Mouse (Mus musculus): ENCODE measurements around the gene Nubpl.
"Not testable (repeated sequence)": the region's sequence is repeated elsewhere in the genome, so short reads cannot be mapped to it uniquely, and the experiment has no call there.

Gene Nubpl

GRCm38 (mm10) chr12:52097650-52098070 is at the start of gene Nubpl:
Gene Nubpl, plus strand, starts transcription at chr12:52097737.
- peak; percentile 79 for DNase-seq (ENCODE audit: extremely low spot score, low read depth, low spot score)

- no peak for DNase-seq (ENCODE audit: extremely low spot score, low read depth, low spot score)
Measured at GRCm38 (mm10) chr12:52049324-52049723, 48.2 kb upstream of the Nubpl start.

- DNase-seq (ENCODE audit: extremely low spot score, low read depth, low spot score), result not testable (repeated sequence)
Measured at GRCm38 (mm10) chr12:52079296-52079695, 18.2 kb upstream of the Nubpl start.

DNA sequence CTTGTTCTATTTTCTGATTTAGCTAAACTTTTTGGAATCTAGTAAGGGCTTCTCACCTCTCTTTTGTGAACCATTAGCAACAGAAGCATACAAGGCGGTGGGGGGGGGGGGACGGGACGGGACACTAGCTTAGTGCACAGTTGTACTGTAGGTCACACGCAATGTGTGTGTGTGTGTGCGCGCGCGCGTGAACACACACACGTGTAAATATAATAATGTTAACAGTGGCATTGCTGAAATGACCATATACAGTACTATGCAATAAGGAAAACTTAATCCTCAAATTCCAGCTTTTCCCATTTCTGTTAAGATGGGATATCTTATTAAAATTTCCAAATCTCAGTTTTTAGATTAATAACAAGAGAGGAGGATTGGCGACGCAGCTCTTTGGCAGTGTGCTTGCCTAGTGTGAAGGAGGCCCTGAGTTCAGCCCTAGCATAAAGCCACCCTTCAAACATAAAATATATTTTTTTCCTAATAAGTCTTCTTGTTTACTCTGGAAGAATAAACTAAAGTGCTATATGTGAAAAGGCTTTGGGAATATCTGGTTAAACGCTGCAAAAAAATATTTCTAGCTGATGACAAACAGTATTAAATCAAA is 388 bp upstream of the Nubpl start:
- no peak for DNase-seq (ENCODE audit: extremely low spot score, low read depth, low spot score)

DNA sequence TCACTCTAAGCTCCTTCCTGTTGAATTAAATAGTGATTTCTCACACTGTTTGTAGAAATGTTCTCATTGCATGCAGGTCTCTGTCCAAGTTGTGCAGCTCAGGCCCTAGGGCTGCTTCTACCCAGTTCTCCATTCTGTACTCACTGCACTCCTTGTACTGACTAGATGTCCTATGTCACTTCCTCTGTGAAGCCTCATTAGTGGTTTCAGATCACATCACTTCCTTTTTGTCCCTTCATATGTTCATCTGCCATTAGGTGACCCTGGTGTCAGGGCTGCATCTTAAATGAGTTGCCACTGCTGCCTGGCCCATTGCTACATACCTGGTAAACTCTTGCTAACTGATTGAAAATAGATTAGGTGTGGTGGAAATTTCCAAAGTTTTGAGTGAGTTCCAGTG is 22.7 kb downstream of the Nubpl start:
- DNase-seq (ENCODE audit: extremely low spot score, low read depth, low spot score), result no peak

- DNase-seq (ENCODE audit: extremely low spot score, low read depth, low spot score), result no peak
Measured at GRCm38 (mm10) chr12:52126407-52126806, 28.9 kb downstream of the Nubpl start.

- no peak for DNase-seq (ENCODE audit: extremely low spot score, low read depth, low spot score)
Measured at GRCm38 (mm10) chr12:52129072-52129471, 31.5 kb downstream of the Nubpl start.

DNA sequence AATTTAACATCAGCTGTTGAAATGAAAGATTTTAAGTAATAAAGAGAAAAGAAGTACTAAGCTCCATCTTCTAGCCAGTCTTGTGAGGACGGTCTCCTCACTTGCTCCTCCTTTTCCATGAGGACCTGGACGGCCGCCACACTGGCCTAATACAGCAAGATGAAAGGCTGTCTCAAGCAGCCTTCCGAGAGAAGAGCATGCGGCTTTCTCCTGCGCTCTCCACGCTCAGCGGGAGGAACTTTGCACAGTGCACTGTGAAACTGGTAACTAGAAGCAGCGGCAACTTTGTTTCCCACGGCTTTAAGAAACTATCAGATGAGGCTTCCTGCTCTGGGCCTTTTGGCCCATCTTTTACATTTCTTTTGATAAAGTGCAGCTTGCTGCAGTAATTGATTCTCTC is 34.7 kb downstream of the Nubpl start:
- no peak for DNase-seq (ENCODE audit: extremely low spot score, low read depth, low spot score)

GRCm38 (mm10) chr12:52138296-52138695 is 40.8 kb downstream of the Nubpl start:
- DNase-seq (ENCODE audit: extremely low spot score, low read depth, low spot score), result no peak

GRCm38 (mm10) chr12:52146639-52147038 is 49.1 kb downstream of the Nubpl start:
- no peak for DNase-seq (ENCODE audit: extremely low spot score, low read depth, low spot score)

GRCm38 (mm10) chr12:52149448-52149847 is 51.9 kb downstream of the Nubpl start:
- no peak for DNase-seq (ENCODE audit: extremely low spot score, low read depth, low spot score)

DNA sequence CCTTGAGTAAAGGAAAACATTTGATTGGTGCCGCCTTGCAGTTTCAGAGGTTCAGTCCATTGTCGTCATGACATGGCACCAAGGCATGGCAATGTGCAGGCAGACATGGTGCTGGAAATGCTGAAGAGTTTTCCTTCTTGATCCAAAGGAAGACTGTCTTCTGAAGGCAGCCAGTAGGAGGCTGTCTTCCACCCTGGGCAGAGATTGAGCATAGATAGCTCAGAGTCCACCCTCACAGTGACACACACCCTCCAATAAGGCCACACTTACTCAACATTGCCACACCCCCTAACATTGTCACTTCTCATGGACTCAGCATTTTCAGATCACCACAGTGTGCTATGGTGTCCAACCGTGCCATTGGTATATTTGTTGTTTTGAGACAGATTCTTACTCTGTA is 54.5 kb downstream of the Nubpl start:
- DNase-seq (ENCODE audit: extremely low spot score, low read depth, low spot score), result no peak

DNA sequence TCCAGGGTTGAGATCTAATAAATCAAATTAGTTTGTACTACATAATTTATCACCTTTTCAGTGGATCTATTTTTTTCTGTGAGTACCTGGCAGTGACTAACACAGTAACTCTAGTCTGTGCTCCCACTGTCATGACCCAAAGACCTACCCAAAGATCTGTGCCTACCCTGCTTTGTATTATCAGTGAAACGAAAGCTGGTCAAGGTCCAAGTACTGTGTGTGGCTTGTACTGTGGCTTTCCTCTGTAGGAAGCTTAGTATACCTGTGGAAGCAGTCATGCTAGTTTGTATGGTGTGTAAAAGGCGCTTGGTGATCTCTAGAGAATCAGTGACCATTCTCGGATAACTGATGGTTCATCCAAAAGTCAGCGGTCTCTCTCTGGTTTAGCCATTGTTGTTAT is 57.4 kb downstream of the Nubpl start:
- no peak for DNase-seq (ENCODE audit: extremely low spot score, low read depth, low spot score)

- no peak for DNase-seq (ENCODE audit: extremely low spot score, low read depth, low spot score)
Measured at GRCm38 (mm10) chr12:52164414-52164813, 66.9 kb downstream of the Nubpl start.

- no peak for DNase-seq (ENCODE audit: extremely low spot score, low read depth, low spot score)
Measured at GRCm38 (mm10) chr12:52186205-52186793, 88.8 kb downstream of the Nubpl start.

- no peak for DNase-seq (ENCODE audit: extremely low spot score, low read depth, low spot score)
Measured at GRCm38 (mm10) chr12:52186963-52187590, 89.5 kb downstream of the Nubpl start.

DNA sequence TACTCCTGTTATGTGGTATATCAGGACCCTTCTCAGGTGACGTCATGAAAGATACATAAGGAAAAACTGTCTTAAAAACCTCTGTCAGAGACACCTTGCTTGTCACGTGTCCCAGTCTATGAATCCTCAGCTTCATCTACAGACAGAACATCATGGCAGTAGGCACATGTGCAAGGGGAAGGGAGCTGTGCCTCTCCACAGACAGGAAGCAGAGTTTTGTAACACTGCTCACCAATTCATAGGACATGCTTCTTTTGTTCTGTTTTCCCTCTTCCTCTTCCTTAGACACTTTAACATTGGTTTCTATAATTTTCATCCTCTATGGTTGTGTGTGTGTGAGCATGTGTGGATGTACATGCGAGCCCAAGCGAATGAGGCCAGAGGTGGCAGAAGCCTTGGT is 100.9 kb downstream of the Nubpl start:
- DNase-seq (ENCODE audit: extremely low spot score, low read depth, low spot score), result no peak

GRCm38 (mm10) chr12:52209121-52209610 is 111.6 kb downstream of the Nubpl start:
- no peak for DNase-seq (ENCODE audit: extremely low spot score, low read depth, low spot score)

DNA sequence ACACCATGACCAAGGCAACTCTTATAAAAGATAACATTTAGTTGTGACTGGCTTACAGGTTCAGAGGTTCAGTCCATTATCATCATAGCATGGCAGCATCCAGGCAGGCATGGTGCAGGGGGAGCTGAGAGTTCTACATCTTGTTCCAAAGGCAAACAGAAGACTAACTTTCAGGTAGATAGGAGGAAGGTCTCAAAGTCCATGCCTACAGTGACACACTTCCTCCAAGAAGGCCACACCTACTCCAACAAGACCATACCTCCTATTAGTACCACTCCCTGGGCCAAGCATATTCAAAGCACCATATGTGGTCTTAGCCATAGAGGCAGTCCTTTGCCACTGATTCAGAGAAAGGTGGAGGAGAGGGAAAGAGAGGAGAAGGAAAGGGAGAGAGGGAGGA is 113.6 kb downstream of the Nubpl start:
- DNase-seq (ENCODE audit: extremely low spot score, low read depth, low spot score), result no peak

- no peak for DNase-seq (ENCODE audit: extremely low spot score, low read depth, low spot score)
Measured at GRCm38 (mm10) chr12:52214837-52215236, 117.3 kb downstream of the Nubpl start.

- no peak for DNase-seq (ENCODE audit: extremely low spot score, low read depth, low spot score)
Measured at GRCm38 (mm10) chr12:52224954-52225353, 127.4 kb downstream of the Nubpl start.

- no peak for DNase-seq (ENCODE audit: extremely low spot score, low read depth, low spot score)
Measured at GRCm38 (mm10) chr12:52228746-52229145, 131.2 kb downstream of the Nubpl start.

All from hindlimb bud, embryonic 11.5 days (tissue).